Mouse (Mus musculus) adrenal gland, adult (tissue): ENCODE measurements around the gene Cpa4.

Experiments used
- DNase-seq, 2 experiments: peaks; one replicate each; pipeline ENCODE4 v3.0.0; 2022 to 2023; ENCODE audit warnings: low spot score in 1 of 2; ENCODE audit not compliant: inconsistent age in 2 of 2

Cpa4 gene

DNA sequence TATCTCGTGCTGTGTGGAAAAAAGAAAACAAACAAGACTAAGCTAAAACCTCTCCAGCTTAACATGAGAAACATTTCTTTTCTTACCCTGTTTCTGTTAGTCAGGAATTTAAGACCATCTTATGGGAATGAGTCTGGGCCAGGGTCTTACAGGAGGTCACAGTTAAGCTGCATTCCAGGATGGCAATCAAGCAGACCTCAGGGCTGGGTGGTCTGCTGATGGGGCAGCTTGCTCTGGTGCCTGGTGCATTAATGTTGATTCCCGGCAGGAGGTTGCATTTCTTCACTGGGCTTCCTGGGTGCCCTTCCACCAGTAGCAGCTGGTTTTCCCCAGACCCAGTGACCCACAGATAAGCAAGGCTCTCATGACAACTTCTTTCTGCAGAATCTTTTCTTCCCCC is 21.6 kb downstream of the Cpa4 start:
- no peak for DNase-seq

GRCm38 (mm10) chr6:30591851-30592404 is 23.8 kb downstream of the Cpa4 start:
- no peak for DNase-seq

DNA sequence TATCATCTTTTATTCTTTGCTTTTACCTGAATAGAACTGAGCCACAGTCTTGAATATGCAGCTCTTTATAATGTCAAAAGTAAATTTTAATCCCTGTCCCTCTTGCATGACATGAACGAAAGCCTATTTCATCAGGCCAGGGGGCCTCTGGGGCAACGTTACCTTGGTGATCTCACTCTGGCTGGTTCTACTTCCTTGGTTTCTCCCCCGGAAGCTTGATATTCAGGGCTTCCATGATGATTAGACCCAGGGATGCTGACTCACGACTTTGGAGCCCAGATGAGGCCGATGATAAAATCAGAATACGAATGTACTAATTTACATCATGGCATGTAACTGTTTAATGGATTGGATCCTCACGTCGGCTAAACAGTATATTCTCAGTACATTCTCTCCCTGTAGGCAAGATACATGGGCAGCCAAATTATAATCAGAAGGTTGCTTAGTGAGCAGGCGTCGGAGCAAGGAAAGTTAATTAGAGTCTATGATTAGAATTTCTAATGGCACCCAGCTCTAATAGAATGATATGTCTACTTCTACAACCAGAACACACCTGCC is 24.3 kb downstream of the Cpa4 start:
- DNase-seq: no peak

- DNase-seq: no peak
Measured at GRCm38 (mm10) chr6:30594364-30594763, 26.2 kb downstream of the Cpa4 start.

DNA sequence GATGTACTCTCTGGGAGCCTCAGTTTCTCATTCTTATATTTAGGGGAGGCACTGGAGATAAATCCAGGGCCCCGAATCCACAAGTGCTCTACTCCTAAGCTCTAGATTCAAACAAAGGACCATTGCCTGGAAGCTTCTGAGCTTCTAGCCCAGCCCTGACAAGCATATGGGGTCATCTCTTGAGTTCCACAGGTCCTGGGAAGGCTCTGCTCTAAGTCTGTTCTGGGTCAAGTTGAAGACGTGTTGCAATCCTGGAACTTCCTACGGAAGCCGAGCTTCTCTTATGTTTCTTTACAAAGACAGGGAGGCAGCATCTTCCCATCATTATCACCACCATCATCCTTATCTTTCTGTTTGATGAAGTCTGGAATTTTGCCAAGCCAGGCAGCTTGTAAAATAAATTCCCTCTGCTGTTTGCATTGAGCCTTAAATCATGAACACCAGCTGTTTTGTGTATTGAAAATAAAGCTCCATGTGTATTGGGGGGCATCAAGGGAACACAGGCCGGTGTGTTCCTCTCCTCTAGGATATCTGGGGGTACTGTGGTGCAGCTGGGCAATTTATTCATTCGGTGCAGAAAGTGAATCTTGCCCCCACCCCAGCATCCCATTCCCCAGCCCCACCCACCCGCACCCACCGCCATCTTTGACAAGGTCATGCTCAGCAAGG is 28.2 kb downstream of the Cpa4 start:
- no peak for DNase-seq

GRCm38 (mm10) chr6:30600033-30600432 is 31.9 kb downstream of the Cpa4 start:
- peak; percentile 21 to 71 for DNase-seq

DNA sequence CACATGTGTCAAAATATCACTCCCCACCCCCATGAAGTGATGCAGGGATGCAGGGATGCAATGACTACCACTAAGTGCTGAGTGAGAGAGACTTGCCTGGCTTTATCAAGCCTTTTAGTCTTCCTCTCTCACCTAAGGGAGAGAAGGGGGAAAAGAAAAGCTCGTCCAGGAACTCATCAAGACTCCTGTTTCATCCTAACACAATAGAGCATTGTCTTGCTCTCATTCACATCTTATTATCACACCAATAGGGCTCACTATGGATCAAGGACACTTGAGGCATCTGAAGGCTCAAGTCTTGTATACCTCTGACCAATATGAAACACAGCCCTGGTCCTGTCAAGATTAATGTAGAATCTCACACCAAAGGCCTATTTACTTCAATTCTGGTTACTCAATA is 32.8 kb downstream of the Cpa4 start:
- DNase-seq: no peak

- no peak for DNase-seq
Measured at GRCm38 (mm10) chr6:30604342-30604867, 36.2 kb downstream of the Cpa4 start.

- DNase-seq: no peak
Measured at GRCm38 (mm10) chr6:30605111-30605510, 36.9 kb downstream of the Cpa4 start.

- no peak for DNase-seq
Measured at GRCm38 (mm10) chr6:30605672-30606071, 37.5 kb downstream of the Cpa4 start.

GRCm38 (mm10) chr6:30610710-30611109 is 42.5 kb downstream of the Cpa4 start, which contains the start of gene Cpa5:
Cpa5 (plus strand) TSS chr6:30611010.
- no peak for DNase-seq

GRCm38 (mm10) chr6:30611212-30611611 is 43.0 kb downstream of the Cpa4 start:
- no peak for DNase-seq

- DNase-seq: no peak
Measured at GRCm38 (mm10) chr6:30614251-30614650, 46.1 kb downstream of the Cpa4 start.

- no peak for DNase-seq
Measured at GRCm38 (mm10) chr6:30615741-30616140, 47.6 kb downstream of the Cpa4 start.

DNA sequence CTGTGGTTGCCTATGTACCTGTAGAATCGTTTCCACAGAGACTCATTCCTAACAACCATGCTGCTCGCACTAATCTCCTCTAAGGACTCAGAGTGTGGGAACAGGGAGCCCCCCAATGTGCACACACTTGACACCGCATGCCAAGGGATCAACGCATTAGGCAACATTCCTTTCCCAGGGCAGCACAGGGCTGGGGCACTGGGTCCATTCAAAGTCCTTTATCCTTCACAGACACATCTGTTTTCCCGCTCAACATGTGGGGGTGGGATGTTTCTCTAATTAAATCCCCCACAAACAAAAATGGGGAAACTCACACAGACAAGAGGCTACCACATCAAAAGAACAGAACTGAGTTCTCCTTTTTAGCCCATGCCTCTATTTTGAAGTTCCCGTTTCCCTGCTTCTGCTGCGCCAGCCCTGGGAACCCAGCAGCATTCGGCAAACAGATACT is 48.3 kb downstream of the Cpa4 start:
- no peak for DNase-seq

- DNase-seq: peak; percentile 43 to 74
Measured at GRCm38 (mm10) chr6:30617020-30617958, 49.1 kb downstream of the Cpa4 start.

- peak; percentile 37 to 52 for DNase-seq
Measured at GRCm38 (mm10) chr6:30617959-30618590, 49.9 kb downstream of the Cpa4 start.

DNA sequence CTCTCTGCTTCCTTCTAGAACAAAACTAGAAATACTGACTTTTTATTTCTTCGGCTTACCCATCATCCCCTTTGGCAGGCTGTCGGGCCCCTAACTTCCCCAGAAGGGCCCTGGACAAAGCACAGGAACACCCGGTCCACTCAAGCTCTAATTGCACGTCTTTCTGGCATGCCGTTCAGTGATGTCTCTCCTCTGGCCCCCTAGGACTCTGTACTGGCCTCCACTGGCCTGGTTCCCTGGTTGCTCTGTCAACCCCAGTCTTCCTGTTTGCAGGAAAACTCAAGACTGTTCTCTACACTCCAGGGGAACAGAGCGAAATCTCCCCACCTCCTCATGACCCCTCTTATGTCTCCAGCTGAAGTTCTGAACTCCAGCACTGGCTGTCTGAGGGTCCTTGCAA is 50.6 kb downstream of the Cpa4 start:
- no peak for DNase-seq

GRCm38 (mm10) chr6:30619606-30620005 is 51.4 kb downstream of the Cpa4 start:
- peak; percentile 33 to 79 for DNase-seq

DNA sequence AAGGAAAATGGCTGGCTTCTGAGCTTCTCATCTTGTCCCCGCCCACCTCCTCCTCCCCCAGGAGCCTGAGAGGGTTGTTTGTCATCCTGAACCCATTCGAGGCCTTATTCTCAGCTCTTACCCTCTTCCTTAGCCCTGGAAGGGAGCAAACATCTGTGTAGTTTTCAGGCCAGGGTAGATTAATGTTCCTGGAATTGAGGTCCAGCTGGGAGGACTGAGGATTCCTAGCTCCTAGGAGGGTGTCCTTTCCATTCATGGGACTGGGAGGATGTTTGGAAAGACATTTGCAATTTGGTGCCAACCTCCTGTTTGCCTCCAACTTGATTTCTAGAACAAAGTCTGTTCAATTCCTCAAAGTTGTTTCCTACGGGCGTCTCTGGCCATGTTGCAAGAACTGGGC is 52.4 kb downstream of the Cpa4 start:
- no peak for DNase-seq

- DNase-seq: no peak
Measured at GRCm38 (mm10) chr6:30620994-30621393, 52.8 kb downstream of the Cpa4 start.
